Mouse (Mus musculus) small intestine, adult 2 months (tissue): Measurements from ENCODE around the gene Tcte3.
"Not testable (repeated sequence)": the region's sequence is repeated elsewhere in the genome, so short reads cannot be mapped to it uniquely, and the experiment has no call there.

Source experiments
- CTCF ChIP-seq: fragments of 200-500 bp; IDR thresholded peaks from 2 replicates; pipeline ENCODE4 v1.5.1; 2012; ENCODE audit warnings: low read depth, mild to moderate bottlenecking, control low read depth, inconsistent platforms, low read length, moderate library complexity, mixed read lengths; ENCODE audit not compliant: insufficient replicate concordance, insufficient read length; ENCODE audit errors: extremely low read depth
- POLR2A ChIP-seq: fragments of 200-500 bp; IDR thresholded peaks from 2 replicates; pipeline ENCODE4 v1.6.1; 2012; ENCODE audit warnings: low read depth, mild to moderate bottlenecking, control low read depth, inconsistent platforms, low read length, moderate library complexity

DNA sequence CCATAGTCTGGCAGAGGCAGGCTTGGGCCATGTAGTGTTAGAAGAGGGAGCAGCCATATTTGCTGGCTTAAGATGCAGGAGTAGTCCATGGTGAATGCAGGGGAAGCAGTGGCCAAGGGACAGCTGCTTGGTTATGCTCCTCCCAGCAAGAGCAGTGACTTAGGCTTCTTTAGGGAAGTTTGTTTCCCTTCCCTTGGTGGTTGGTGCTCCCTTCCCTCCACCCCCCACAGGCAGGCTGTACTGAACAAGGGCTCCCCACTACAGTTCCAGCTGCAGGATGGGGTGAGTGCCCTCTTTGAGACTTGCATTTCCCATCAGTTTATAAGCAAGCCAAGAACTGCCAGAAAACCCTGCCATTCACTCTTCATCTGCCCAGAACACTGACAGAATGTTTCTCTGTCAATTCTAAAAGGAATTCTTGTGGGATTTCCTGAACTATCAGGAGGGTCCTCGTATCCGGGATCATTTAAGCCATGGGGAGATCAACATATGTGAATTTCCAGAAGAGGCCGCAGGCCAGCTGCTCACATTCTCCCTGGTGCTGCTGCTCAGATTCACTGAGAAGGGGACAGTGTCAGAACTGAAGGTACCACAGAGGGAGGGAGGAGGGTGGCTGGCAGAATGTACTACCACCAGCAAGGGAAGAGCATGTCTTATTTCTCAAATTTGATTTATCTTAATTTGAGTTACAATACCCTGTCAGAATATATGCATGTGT lies 19.6 kb downstream of the Tcte3 start:
- not testable (repeated sequence) for TF ChIP-seq POLR2A, CTCF
